Mouse (Mus musculus): ENCODE data around the gene Fgd3. TPM values are rescaled to one million over a fixed set of nuclear protein-coding genes. Genes with fewer than 3 reads are reported as not detected.

Gene Fgd3
- polyA plus RNA-seq, 1 experiment from 2014 or later, result 0.52 TPM

DNA sequence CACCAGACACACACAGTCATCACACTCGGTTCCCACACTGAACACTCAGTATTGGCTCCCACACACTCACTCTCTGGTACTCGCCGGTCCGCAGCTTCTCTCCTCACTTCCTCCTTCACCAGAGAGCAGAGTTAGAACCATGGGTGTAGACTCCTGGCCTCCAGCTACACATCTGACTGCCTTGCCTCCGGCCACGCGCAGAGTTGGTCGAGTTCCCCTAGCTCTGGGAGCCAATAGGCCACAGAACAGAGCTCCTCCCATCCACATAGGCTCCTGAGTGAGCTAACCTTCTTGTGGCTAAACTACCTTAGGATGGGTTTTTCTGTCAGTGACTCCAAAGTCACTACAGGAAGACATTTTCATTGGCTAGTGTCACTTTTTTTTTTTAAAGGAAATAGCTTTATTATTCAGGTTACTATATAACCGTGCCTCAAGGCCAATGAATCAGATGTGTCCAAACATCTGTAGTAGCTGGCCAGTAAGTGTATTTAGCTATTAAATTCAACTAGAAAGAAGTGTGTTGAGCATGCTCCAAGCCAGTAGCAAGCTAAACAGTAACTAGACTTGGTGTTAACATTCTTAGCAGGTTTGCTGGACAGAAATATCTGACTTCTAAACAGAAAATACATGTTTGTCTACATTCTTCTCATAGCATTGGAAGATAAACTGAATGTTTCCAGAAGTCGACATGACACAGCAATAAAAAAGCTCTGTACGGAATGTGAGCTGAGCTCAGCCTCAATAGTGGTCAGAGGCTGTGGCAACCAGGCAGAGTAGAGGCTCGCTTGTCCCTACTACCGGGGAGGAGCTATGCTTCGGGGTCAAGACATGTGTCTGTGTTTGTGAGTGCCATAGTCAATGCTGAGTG lies 21.4 kb downstream of the Fgd3 start:
- no peaks in the 10 kb centered on the region for H3K9me3 ChIP-seq (replicated peaks)
- 0 out of 2 replicates have a peak overlapping the region, but pooled peaks have one; percentile 25 for H3K4me2 ChIP-seq
- 0 out of 2 replicates have a peak, but pooled peaks have one; percentile 34 for ATAC-seq (ENCODE audit: insufficient read depth)
- peak overlapping the region; percentile 53 for H3K27ac ChIP-seq (replicated peaks)
- H3K27me3 ChIP-seq, result no peaks in the 10 kb centered on the region
- peaks cover 8% of the 10 kb centered on the region for H3K4me1 ChIP-seq (replicated peaks)
- no peak overlapping the region for H3K4me3 ChIP-seq (replicated peaks)
- H3K36me3 ChIP-seq (replicated peaks), result no peaks in the 10 kb centered on the region; the same call in 1 of the 2 replicates
- H3K9ac ChIP-seq, result no peak overlapping the region
- 28% methylated on average over 14 of the region's 14 CpGs for WGBS (ENCODE audit: insufficient replicate concordance)

GRCm38 (mm10) chr13:49296270-49296669 lies 23.8 kb downstream of the Fgd3 start:
- Histone ChIP-seq H3K27ac (replicated peaks) (no peak overlapping the region), H3K36me3 (replicated peaks) (no peaks in the 10 kb centered on the region; the same call in 1 of the 2 replicates), H3K9me3 (replicated peaks) (no peaks in the 10 kb centered on the region), H3K9ac (no peak overlapping the region), H3K4me3 (replicated peaks) (no peak overlapping the region), H3K4me1 (replicated peaks) (peaks cover 8% of the 10 kb centered on the region), H3K4me2 (no peak overlapping the region), H3K27me3 (no peaks in the 10 kb centered on the region)
- WGBS (ENCODE audit: insufficient replicate concordance), result 82% methylated on average over 7 of the region's 7 CpGs
- ATAC-seq (ENCODE audit: insufficient read depth), result no peak

- H3K27ac ChIP-seq (replicated peaks), result no peak overlapping the region
- no peak overlapping the region for H3K4me2 ChIP-seq
- H3K9ac ChIP-seq, result no peak overlapping the region
- no peaks in the 10 kb centered on the region for H3K9me3 ChIP-seq (replicated peaks)
- no peak for ATAC-seq (ENCODE audit: insufficient read depth)
- 67% methylated on average over 9 of the region's 9 CpGs for WGBS (ENCODE audit: insufficient replicate concordance)
- H3K4me1 ChIP-seq (replicated peaks), result peaks cover 3% of the 10 kb centered on the region
- no peak overlapping the region for H3K4me3 ChIP-seq (replicated peaks)
- H3K36me3 ChIP-seq (replicated peaks), result no peaks in the 10 kb centered on the region; the same call in 1 of the 2 replicates
- H3K27me3 ChIP-seq, result no peaks in the 10 kb centered on the region
These were observed 26.0 kb downstream of the Fgd3 start for GRCm38 (mm10) chr13:49294108-49294507.

DNA sequence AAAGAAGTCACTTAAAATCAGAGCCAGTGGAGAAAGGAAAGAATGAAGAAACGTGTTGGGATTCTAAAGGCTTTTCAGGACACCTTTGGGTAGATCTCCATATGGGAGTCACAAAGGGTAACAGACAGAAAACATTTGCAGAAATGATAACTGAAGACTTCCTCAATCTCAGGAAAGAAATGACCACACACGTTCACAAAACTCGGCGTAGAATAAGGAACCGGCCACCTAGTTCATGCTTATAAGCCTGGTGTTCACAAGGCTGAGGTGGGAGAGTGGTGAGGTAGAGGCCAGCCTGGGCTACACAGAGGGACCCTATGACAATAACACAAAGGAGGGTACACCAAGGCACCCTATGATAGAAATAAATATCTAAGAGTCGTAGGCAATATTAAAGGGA lies 28.2 kb downstream of the Fgd3 start:
- no peak overlapping the region for H3K27ac ChIP-seq (replicated peaks)
- H3K27me3 ChIP-seq, result no peaks in the 10 kb centered on the region
- no peak overlapping the region for H3K4me3 ChIP-seq (replicated peaks)
- H3K36me3 ChIP-seq (replicated peaks), result peaks cover 7% of the 10 kb centered on the region; the same call in 1 of the 2 replicates
- no peak overlapping the region for H3K4me2 ChIP-seq
- no peaks in the 10 kb centered on the region for H3K4me1 ChIP-seq (replicated peaks)
- H3K9ac ChIP-seq, result no peak overlapping the region
- 43% methylated on average over 6 of the region's 6 CpGs for WGBS (ENCODE audit: insufficient replicate concordance)
- ATAC-seq (ENCODE audit: insufficient read depth), result no peak
- no peaks in the 10 kb centered on the region for H3K9me3 ChIP-seq (replicated peaks)

GRCm38 (mm10) chr13:49291398-49291797 lies 28.7 kb downstream of the Fgd3 start:
- Histone ChIP-seq H3K4me3 (replicated peaks) (no peak overlapping the region), H3K4me2 (no peak overlapping the region), H3K4me1 (replicated peaks) (no peaks in the 10 kb centered on the region), H3K9ac (no peak overlapping the region), H3K27me3 (no peaks in the 10 kb centered on the region), H3K9me3 (replicated peaks) (no peaks in the 10 kb centered on the region), H3K36me3 (replicated peaks) (peaks cover 10% of the 10 kb centered on the region; the same call in 1 of the 2 replicates), H3K27ac (replicated peaks) (no peak overlapping the region)
- 37% methylated on average over 1 of the region's 1 CpGs for WGBS (ENCODE audit: insufficient replicate concordance)
- no peak for ATAC-seq (ENCODE audit: insufficient read depth)

- Histone ChIP-seq H3K27me3 (no peaks in the 10 kb centered on the region), H3K4me1 (replicated peaks) (no peaks in the 10 kb centered on the region), H3K4me3 (replicated peaks) (no peak overlapping the region), H3K9me3 (replicated peaks) (no peaks in the 10 kb centered on the region), H3K9ac (no peak overlapping the region), H3K36me3 (replicated peaks) (peaks cover 10% of the 10 kb centered on the region; the same call in 1 of the 2 replicates), H3K27ac (replicated peaks) (no peak overlapping the region), H3K4me2 (no peak overlapping the region)
- ATAC-seq (ENCODE audit: insufficient read depth), result no peak
- WGBS (ENCODE audit: insufficient replicate concordance), result 73% methylated on average over 6 of the region's 6 CpGs
These were observed 32.9 kb downstream of the Fgd3 start for GRCm38 (mm10) chr13:49287224-49287623.

DNA sequence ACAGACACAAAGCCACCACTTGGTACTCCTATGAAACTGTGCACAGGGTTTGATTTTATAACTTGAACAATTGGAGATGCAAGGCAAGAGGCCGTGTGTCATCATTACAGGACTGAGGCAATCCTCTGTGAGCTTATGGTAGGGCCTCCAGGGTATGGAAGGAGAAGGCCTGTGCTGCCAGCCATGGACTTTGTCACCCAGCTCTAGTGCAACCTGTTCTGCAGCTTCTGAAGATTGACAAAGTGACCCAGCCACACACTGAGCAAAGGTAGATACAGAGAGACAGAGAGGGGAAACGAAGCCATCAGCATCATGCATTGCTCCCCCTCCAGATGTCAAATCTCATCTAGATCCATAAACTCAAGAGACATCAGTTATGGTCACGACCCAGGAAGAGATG lies 33.4 kb downstream of the Fgd3 start:
- Histone ChIP-seq H3K27ac (replicated peaks) (no peak overlapping the region), H3K27me3 (no peaks in the 10 kb centered on the region), H3K4me2 (no peak overlapping the region), H3K4me1 (replicated peaks) (no peaks in the 10 kb centered on the region), H3K9ac (no peak overlapping the region), H3K4me3 (replicated peaks) (no peak overlapping the region), H3K36me3 (replicated peaks) (peaks cover 10% of the 10 kb centered on the region; the same call in 1 of the 2 replicates), H3K9me3 (replicated peaks) (no peaks in the 10 kb centered on the region)
- WGBS (ENCODE audit: insufficient replicate concordance), result 61% methylated on average over 3 of the region's 3 CpGs
- ATAC-seq (ENCODE audit: insufficient read depth), result no peak

DNA sequence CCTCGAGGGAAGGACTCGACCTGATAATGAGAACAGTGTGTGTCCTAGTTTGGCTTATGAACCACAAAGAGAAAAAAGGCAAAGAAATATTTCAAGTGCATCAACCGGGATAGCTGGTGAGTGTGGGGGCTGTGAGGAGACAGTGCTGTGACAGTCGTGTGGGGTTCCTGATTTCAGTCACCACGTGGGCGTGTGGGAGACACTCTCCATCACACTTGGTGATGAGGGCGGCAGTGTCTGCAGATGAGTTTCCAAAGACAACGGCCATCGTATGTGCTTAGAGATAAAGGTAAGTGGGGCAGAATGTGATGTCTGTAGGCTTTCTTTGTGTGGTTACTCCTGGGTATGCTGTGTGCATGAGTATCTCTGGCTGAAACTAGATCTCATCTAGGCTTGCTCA lies 36.4 kb downstream of the Fgd3 start:
- Histone ChIP-seq H3K27ac (replicated peaks) (no peak overlapping the region), H3K9ac (no peak overlapping the region), H3K4me3 (replicated peaks) (no peak overlapping the region), H3K4me1 (replicated peaks) (no peaks in the 10 kb centered on the region), H3K9me3 (replicated peaks) (no peaks in the 10 kb centered on the region), H3K27me3 (no peaks in the 10 kb centered on the region), H3K36me3 (replicated peaks) (peaks cover 15% of the 10 kb centered on the region; the same call in 1 of the 2 replicates), H3K4me2 (no peak overlapping the region)
- no peak for ATAC-seq (ENCODE audit: insufficient read depth)
- 51% methylated on average over 9 of the region's 9 CpGs for WGBS (ENCODE audit: insufficient replicate concordance)

DNA sequence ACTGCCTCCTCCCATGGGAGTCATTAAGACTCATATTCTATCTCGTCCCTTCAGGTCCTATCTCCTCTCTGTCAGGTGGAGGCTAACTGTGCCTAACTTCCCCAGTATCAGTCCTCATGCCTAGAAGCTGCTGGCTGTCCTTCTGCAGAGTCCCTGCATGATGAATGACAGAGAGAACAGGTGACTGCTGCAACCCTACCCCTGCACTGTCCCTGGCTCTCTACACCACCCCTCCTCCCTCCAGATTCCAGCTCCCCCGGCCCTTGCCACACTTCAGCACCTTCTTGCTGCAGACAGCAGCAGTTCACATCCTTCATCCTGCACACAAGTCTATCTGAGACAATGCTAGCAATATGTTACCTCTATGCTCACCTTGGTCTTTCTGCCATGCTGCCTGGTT lies 37.9 kb downstream of the Fgd3 start:
- no peak for ATAC-seq (ENCODE audit: insufficient read depth)
- 25% methylated on average over 2 of the region's 2 CpGs for WGBS (ENCODE audit: insufficient replicate concordance)

DNA sequence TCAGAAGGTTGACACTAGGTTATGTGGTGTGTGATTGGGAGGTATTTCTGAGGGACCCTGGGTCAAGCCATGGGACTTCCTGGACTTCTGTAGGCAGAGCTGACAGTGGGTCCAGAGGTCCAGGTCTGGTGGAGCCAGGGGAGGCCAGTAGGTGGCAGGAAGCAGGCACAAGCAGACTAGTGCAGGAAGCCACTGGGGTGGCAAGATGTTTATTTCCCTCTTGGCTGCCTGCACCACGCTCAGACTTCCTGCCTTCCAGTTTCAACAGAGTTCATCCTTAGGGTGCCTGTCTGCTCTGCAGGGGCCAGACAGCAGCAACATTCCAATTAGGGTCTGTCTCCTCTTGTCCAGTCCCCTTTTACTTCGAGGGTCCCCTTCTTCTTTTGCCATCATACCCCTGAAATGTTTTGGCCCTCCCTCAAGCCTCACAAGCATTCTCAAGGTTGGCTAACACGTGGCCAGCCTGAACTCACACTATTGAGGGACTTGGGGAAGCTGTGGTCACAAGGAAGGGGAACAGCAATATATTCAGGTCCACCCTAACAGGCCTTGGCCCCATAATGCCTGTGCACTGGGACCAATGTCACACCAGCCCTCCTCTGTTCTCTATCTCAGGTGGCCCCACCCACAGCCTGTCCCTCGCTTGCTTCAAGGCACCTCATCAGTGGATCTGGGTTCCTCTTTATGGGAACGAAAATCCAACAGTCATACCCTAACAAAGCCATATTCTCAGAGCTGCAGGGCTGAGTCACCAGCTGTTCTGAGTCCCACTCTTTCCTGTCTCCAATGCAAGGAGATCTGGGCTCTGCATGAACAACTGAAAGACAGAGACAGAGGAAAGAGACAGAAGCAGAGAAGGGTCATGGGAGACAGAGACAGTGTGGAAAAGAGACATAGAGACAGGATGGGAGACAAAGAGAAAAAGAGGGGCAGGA lies 48.0 kb downstream of the Fgd3 start:
- WGBS (ENCODE audit: insufficient replicate concordance), result 21% methylated on average over 5 of the region's 5 CpGs
- Histone ChIP-seq H3K27ac (replicated peaks) (peak overlapping the region; percentile 48; the same call in 1 of the 2 replicates), H3K4me1 (replicated peaks) (0 out of 2 replicates have a peak, but pooled peaks cover 14% of the 10 kb centered on the region), H3K36me3 (replicated peaks) (no peaks in the 10 kb centered on the region), H3K4me2 (no peak overlapping the region), H3K4me3 (replicated peaks) (no peak overlapping the region), H3K27me3 (no peaks in the 10 kb centered on the region), H3K9me3 (replicated peaks) (no peaks in the 10 kb centered on the region), H3K9ac (no peak overlapping the region)
- ATAC-seq (ENCODE audit: insufficient read depth), result peak; percentile 53

More for the DNA sequence above, 37.9 kb downstream of the Fgd3 start:
- no peak overlapping the region for H3K4me3 ChIP-seq (replicated peaks)
- peaks cover 12% of the 10 kb centered on the region; the same call in 1 of the 2 replicates for H3K36me3 ChIP-seq (replicated peaks)
- H3K4me1 ChIP-seq (replicated peaks), result no peaks in the 10 kb centered on the region
- H3K9me3 ChIP-seq (replicated peaks), result no peaks in the 10 kb centered on the region
- no peak overlapping the region for H3K4me2 ChIP-seq
- H3K27ac ChIP-seq (replicated peaks), result no peak overlapping the region
- no peak overlapping the region for H3K9ac ChIP-seq
- no peaks in the 10 kb centered on the region for H3K27me3 ChIP-seq

DNA sequence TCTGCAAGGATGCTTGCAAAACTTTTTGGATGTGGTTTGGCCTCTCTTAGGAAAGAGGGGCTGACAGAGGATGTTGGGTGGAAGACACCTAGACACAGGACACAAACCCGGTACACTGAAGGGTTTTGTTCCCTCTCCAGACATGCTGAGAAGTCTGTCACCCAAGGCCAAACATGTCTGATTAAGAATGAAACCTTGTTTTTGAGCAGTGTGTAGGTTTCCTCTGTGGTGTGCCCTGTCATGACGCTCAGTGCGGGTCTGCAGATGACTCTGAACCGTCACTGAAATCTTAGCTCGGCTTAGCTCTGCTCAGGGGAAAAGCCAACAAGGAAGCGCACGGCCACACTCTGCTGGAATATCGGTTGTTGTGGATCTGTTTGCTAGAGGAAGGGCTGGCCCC lies 49.6 kb downstream of the Fgd3 start:
- H3K36me3 ChIP-seq (replicated peaks), result no peaks in the 10 kb centered on the region
- no peaks in the 10 kb centered on the region for H3K27me3 ChIP-seq
- no peak overlapping the region for H3K4me2 ChIP-seq
- 0 out of 2 replicates have a peak, but pooled peaks cover 14% of the 10 kb centered on the region for H3K4me1 ChIP-seq (replicated peaks)
- no peaks in the 10 kb centered on the region for H3K9me3 ChIP-seq (replicated peaks)
- WGBS (ENCODE audit: insufficient replicate concordance), result 62% methylated on average over 8 of the region's 8 CpGs
- H3K9ac ChIP-seq, result no peak overlapping the region
- no peak overlapping the region for H3K4me3 ChIP-seq (replicated peaks)
- no peak overlapping the region for H3K27ac ChIP-seq (replicated peaks)
- no peak for ATAC-seq (ENCODE audit: insufficient read depth)
